Mouse (Mus musculus) lung, adult 18-20 months (tissue): ENCODE measurements around the gene Ccdc85b.
"Not testable (repeated sequence)": the region's sequence is repeated elsewhere in the genome, so short reads cannot be mapped to it uniquely, and the experiment has no call there.

Experiments used
- DNase-seq, 2 experiments: peaks; one replicate each; pipeline ENCODE4 v3.0.0; 2022; ENCODE audit warnings: mixed read lengths in 2 of 2

The Ccdc85b gene

DNA sequence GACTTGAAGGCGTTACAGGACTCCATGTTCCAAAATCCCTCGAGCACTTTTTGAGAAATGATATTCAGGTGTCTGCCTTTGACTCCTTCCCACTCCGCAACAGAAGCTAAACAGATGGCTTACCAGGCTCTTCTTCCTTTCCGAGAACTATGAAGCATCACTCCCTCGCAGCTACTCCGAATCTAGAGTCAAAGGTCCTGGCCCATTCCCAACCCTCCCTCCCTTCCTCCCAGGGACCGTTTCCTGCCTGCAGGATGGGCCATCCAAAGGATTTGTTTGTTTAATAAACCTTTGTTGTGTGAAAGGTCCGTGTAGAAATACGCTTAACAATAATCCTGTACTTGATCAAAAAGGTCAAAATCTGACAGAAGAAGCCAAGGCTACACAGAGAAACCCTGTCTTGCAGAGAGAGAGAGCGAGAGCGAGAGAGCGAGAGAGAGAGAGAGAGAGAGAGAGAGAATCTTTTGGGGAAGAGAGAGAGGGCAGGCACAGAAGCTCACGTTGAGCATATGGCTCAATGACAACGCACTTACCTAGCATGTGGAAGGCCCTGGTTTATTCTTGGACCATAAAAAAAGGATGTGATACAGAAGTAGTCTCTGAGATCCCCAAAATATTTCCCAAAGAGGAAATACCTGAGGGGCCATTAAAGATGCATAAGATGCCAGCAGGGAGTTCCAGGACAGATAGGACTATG lies at the start of gene Ccdc85b:
TSS of gene Ccdc85b (minus strand) at position 149 of the 697 bp plus-strand sequence.
- DNase-seq = no peak

GRCm38 (mm10) chr19:5503687-5504086 lies 46.0 kb upstream of the Ccdc85b start, which contains the start of gene 1700020D05Rik:
1700020D05Rik (minus strand) TSS chr19:5503787.
- no peak for DNase-seq

GRCm38 (mm10) chr19:5500330-5500875 lies 42.7 kb upstream of the Ccdc85b start:
- DNase-seq = no peak

- DNase-seq = no peak
Observed at GRCm38 (mm10) chr19:5496052-5496370, 38.3 kb upstream of the Ccdc85b start.

- no peak for DNase-seq
Observed at GRCm38 (mm10) chr19:5495353-5496051, 37.8 kb upstream of the Ccdc85b start.

GRCm38 (mm10) chr19:5494314-5494713 lies 36.6 kb upstream of the Ccdc85b start:
- no peak for DNase-seq

GRCm38 (mm10) chr19:5493301-5493721 lies 35.6 kb upstream of the Ccdc85b start:
- not testable (repeated sequence) for DNase-seq

DNA sequence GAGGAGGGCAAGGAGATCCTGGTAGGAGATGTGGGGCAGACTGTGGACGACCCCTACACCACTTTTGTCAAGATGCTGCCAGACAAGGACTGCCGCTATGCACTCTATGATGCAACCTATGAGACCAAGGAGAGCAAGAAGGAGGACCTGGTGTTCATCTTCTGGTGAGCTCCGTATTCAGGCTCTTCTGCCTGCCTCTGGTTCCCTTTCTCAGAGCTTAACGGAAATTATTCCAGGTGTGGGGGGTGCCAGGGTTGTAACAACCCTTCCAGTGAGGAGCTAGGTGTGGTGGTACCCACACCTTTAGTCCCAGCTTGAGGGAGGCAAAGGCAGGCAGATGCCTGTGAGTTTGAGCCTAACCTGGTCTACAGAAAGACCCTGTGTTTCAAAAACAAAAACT lies 34.9 kb upstream of the Ccdc85b start:
- no peak for DNase-seq

DNA sequence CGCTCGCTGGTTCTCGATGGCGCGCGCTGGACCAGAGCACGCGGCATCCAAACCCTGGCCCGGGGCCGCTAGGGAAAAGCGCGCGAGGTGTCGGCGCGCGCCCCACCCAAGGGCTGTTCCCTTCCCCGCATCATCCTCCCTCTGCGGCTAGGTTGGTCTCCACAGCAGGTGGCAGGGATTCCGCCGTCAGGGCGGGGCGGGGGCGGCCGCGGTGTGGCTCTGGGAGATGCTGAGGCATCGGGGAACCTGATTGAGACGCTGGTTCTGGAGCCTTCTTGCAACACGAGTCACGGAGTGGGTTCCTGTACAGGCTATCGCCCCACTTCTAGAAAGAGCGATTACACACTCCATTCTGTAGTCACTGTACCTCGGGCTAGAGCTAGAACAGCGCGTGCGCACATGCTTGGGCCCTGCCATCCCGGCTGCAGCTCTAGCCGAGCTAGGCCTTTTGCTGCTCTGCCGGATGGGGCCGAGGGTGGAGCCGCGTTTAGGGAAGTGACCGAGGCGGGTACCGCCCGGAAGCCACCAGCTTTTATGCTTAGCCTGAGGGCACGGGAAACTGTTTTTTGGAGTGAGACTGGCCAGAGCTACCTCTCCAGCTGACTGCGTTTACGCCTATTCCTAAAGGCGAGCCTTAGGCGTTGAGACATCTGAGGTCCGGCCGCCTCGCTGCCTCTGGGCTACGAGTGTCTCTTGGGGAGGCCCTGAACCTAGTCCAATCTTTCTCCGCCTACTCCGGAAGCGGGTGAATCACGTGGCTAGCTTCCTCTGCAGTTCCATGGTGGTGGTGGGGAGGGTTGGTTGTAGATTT lies 33.4 kb upstream of the Ccdc85b start:
- DNase-seq = peak; percentile 87 to 89

DNA sequence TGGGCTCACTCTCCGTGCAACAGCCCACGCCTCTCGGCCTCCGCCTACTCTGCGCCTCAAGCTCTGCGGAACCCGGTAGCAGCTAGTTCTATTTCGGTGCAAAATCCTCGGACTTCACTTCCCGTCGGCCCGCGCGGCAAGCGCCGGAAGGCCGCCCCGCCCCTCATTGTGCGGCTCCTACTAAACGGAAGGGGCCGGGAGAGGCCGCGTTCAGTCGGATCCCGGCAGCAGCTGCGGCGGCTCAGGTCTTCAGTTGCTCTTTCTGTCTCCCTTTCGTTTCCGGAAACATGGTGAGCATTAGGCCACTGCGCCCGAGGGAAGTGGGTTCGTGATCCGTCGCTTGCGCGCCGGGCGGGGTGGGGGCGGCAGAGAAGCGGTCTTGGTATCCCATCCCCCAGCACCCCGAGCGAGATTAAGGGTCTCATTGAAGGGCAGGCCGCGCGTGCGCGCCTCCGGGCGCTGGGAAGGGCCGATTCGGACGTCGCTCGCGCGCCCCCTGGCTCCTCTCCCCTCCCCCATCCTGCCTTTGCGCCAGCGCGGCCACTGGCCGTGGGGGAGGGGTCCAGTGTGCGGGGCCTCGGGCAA lies 32.7 kb upstream of the Ccdc85b start, which contains the start of gene Cfl1:
TSS of gene Cfl1 (plus strand) at position 143 of the 585 bp plus-strand sequence.
- DNase-seq = peak; percentile 96 to 97

DNA sequence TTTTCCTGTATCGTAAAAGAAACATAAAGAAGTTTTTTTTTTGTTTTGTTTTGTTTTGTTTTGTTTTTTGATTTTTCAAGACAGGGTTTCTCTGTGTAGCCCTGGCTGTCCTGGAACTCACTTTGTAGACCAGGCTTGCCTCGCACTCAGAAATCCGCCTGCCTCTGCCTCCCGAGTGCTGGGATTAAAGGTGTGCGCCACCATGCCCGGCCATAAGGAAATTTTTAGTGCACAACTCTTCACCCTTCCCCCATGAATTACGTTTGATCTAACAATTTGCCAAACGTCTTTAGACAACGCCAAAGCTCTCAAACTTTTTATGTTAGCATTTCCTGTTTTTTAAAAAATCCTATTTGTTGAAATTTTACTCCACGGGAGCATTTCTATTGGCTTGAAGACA lies 32.0 kb upstream of the Ccdc85b start:
- not testable (repeated sequence) for DNase-seq

DNA sequence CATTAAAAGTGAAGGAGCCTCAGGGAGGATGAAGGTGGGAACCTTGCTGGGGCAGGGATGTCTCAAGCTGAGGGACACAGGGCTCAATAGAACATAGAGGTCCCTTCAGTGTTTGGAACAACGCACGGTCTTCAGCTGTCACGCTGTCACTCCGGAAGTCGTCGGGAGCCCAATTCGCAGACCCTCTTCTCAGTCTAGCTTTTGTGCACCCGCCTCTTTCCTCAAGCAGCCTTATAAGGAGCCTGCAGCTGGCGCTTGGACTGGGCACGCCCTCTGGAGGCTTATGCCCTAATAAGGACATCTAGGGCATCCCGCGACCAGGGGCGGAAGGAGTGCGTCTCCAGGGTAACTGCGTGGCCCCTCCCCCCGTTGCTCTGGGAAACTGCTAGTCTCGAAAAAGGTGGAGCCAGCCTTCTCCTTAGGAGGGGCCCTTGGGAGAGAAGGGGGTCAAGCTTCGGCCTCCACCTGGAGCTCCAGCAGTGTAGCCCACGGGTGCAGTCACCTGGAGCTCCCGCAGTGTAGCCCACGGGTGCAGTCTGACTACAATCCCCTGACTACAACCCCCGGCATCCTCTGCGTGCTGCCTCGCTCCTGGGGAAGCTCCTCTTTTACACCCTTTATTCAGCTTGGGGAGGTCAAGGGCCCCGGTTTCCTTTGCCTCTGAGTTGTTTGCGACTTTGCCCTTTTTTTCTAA lies 31.3 kb upstream of the Ccdc85b start:
- peak; percentile 98 to 99 for DNase-seq

- DNase-seq = peak; percentile 97 to 98
Observed at GRCm38 (mm10) chr19:5487768-5488550, 30.3 kb upstream of the Ccdc85b start, which contains the start of gene Mus81. Mus81 (minus strand) TSS chr19:5488402.

DNA sequence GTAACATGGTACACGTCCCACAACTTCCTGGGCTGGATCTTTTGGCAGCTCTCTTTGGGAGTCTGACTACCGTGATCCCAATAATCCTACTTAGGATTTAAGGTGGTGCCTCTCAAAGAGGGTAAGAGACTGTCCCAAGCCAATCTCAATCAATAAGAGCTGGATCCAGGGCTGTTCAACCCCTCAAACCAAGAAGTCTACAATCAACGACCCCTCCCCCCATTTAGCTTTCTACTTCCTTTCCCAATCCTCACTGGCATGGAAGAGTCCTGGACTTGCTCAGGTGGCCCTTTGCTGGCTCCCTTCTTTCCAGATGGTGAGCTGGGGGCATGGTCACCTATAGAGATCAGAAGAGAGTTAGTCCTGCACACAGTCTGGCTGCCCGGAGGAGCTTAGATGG lies 29.1 kb upstream of the Ccdc85b start:
- no peak for DNase-seq

GRCm38 (mm10) chr19:5486286-5486685 lies 28.6 kb upstream of the Ccdc85b start:
- DNase-seq = peak; percentile 75 to 79

- DNase-seq = no peak
Observed at GRCm38 (mm10) chr19:5485821-5486220, 28.1 kb upstream of the Ccdc85b start.

- no peak for DNase-seq
Observed at GRCm38 (mm10) chr19:5485371-5485770, 27.7 kb upstream of the Ccdc85b start.

GRCm38 (mm10) chr19:5484496-5484895 lies 26.8 kb upstream of the Ccdc85b start:
- no peak for DNase-seq

- DNase-seq = no peak
Observed at GRCm38 (mm10) chr19:5483386-5484359, 26.0 kb upstream of the Ccdc85b start.

DNA sequence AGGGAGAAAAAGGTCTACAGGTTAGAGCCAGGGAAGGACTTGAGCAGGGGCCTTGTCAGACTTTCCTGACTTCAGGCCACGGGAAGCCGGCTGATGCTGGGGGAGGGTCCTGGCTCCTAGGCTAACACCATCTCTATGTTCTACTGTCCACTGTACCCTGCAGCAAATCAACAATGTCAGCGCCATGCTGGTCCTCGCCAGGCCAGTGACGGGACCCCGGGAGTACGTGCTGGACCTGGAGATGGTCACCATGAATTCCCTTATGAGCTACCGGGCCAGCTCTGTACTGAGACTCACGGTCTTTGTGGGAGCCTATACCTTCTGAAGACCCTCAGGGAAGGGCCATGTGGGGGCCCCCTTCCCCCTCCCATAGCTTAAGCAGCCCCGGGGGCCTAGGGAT lies 23.7 kb upstream of the Ccdc85b start:
- DNase-seq = no peak
